Mouse (Mus musculus) myocyte (in vitro differentiated cells): Measurements from ENCODE around the gene Ank3.

Experiments used
- POLR2A ChIP-seq: IDR thresholded peaks from one replicate; pipeline ENCODE4 v1.6.1; 2011; ENCODE audit warnings: low read depth, mild to moderate bottlenecking, control low read depth, moderate library complexity; ENCODE audit not compliant: insufficient read length
- POLR2AphosphoS2 ChIP-seq: IDR thresholded peaks from one replicate; pipeline ENCODE4 v1.6.1; 2011; ENCODE audit warnings: low read depth, control low read depth; ENCODE audit not compliant: insufficient read length
- TCF12 ChIP-seq: IDR thresholded peaks from one replicate; pipeline ENCODE4 v1.6.1; 2011; ENCODE audit warnings: mild to moderate bottlenecking, control low read depth; ENCODE audit not compliant: poor library complexity, insufficient read depth, severe bottlenecking

DNA sequence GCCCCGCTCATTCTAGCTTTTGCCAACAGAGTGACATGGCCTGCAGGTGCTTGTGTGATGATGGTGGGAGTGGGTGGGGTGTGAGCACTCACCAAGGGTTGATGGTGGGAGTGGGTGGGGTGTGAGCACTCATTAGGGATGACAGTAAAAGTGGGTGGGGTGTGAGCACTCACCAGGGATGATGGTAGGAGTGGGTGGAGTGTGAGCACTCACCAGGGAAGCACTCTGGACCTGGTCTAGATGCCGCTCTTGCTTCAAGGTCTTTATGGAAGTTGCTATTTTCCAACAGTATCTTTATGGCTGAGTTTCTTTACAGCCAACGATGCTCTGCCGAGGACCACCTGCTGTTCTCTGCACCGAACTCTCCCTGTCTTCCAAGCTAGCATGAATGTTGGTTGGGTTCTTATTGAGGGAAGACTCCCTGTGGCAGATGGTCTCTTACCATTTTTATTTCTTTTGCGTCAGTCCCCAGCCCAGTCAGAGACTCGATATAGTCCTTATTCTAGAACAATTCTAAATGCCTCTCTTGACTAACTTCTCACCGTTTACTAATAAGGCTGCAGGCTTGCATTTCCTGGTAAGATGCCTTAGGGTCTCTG, 456.1 kb downstream of the Ank3 start:
- no peak for TF ChIP-seq POLR2A
- no peak for TF ChIP-seq TCF12
- TF ChIP-seq POLR2AphosphoS2 = no peak
